10 mouse cellular contexts compared by ENCODE assay signal in the genomic region with DNA sequence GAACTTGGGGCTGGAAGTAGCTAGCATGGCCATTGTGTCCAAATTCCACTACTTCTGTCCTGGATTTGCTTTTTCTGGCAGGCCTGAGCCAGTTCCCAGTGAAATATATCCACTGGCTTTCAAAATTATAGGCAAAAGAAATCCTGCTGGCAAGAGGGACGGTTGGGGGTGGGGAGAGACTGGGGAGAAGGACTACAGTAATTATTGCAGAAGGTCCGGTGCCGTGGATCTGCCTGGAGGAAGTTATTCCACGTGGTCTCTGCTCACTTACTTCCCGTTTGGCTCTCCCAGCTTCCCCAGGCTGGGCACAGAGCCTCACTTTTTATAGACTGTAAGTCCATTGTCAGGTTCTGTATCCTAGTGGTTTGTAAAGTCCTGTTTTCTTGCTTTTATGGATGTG.
A peak's percentile ranks its signal among the peaks of the same experiment; 100 is the strongest.
DNase-seq lines count a peak whose midpoint lies in the region; ATAC-seq lines count a peak whose summit lies in the region.
"Had no signal": no experiment of that assay in that cellular context is flagged by ENCODE, and none has a peak within 500 bp of the region (broad histone marks: within the 10 kb centered on the region; RNA-seq: fewer than 3 reads in every experiment).

No protein-coding gene starts in this region.

- 0 out of 2 replicates have a peak overlapping the region, but pooled peaks have one; percentile 4 for H3K27ac ChIP-seq in embryonic facial prominence, embryonic 14.5 days (replicated peaks; ENCODE audit: low read depth, low read length)
- no peak overlapping the region for H3K27ac ChIP-seq in embryonic facial prominence, embryonic 10.5 days (replicated peaks)
- H3K27ac ChIP-seq in embryonic facial prominence, embryonic 15.5 days (replicated peaks) = 0 out of 2 replicates have a peak overlapping the region, but pooled peaks have one; percentile 45
- H3K27ac ChIP-seq in kidney, embryonic 15.5 days = no peak overlapping the region
- H3K27ac ChIP-seq in hindbrain, embryonic 11.5 days (ENCODE audit: low read depth, low read length) = no peak overlapping the region
- H3K27ac ChIP-seq: forebrain, embryonic 13.5 days had no signal

- no peak overlapping the region for H3K4me3 ChIP-seq in embryonic facial prominence, embryonic 14.5 days (ENCODE audit: low read depth, low read length)
- no peak overlapping the region for H3K4me3 ChIP-seq in embryonic facial prominence, embryonic 10.5 days
- no peak overlapping the region for H3K4me3 ChIP-seq in embryonic facial prominence, embryonic 15.5 days (replicated peaks)
- no peak overlapping the region for H3K4me3 ChIP-seq in kidney, embryonic 15.5 days (replicated peaks)
- no peak overlapping the region for H3K4me3 ChIP-seq in hindbrain, embryonic 11.5 days (ENCODE audit: low read depth, low read length)
- H3K4me3 ChIP-seq: forebrain, embryonic 13.5 days had no signal

- no peaks in the 10 kb centered on the region for H3K36me3 ChIP-seq in embryonic facial prominence, embryonic 14.5 days (ENCODE audit: control insufficient read depth, insufficient read depth, low read length)
- no peaks in the 10 kb centered on the region for H3K36me3 ChIP-seq in embryonic facial prominence, embryonic 10.5 days (replicated peaks)
- H3K36me3 ChIP-seq in embryonic facial prominence, embryonic 15.5 days = no peaks in the 10 kb centered on the region
- H3K36me3 ChIP-seq in kidney, embryonic 15.5 days = no peaks in the 10 kb centered on the region
- H3K36me3 ChIP-seq in hindbrain, embryonic 11.5 days (ENCODE audit: control insufficient read depth, insufficient read depth, low read length) = no peaks in the 10 kb centered on the region

- no peaks in the 10 kb centered on the region for H3K9me3 ChIP-seq in embryonic facial prominence, embryonic 14.5 days (ENCODE audit: control insufficient read depth, low read length)
- no peaks in the 10 kb centered on the region for H3K9me3 ChIP-seq in embryonic facial prominence, embryonic 10.5 days
- H3K9me3 ChIP-seq in embryonic facial prominence, embryonic 15.5 days (replicated peaks) = no peaks in the 10 kb centered on the region
- no peaks in the 10 kb centered on the region for H3K9me3 ChIP-seq in kidney, embryonic 15.5 days (replicated peaks)
- no peaks in the 10 kb centered on the region for H3K9me3 ChIP-seq in hindbrain, embryonic 11.5 days (ENCODE audit: control insufficient read depth, low read length)
- H3K9me3 ChIP-seq: forebrain, embryonic 13.5 days had no signal

- H3K4me1 ChIP-seq in embryonic facial prominence, embryonic 14.5 days (ENCODE audit: control insufficient read depth, insufficient read depth, low read length) = 0 out of 2 replicates have a peak, but pooled peaks cover 15% of the 10 kb centered on the region
- H3K4me1 ChIP-seq in embryonic facial prominence, embryonic 10.5 days = peaks cover 40% of the 10 kb centered on the region
- peaks cover 42% of the 10 kb centered on the region for H3K4me1 ChIP-seq in embryonic facial prominence, embryonic 15.5 days
- H3K4me1 ChIP-seq in kidney, embryonic 15.5 days = peaks cover 37% of the 10 kb centered on the region
- peaks cover 6% of the 10 kb centered on the region for H3K4me1 ChIP-seq in hindbrain, embryonic 11.5 days (replicated peaks; ENCODE audit: control insufficient read depth, insufficient read depth, low read length)

- ATAC-seq in embryonic facial prominence, embryonic 14.5 days (ENCODE audit: low read depth) = 0 out of 2 replicates have a peak, but pooled peaks have one; percentile 48
- no peak for ATAC-seq in embryonic facial prominence, embryonic 15.5 days (ENCODE audit: insufficient number of reproducible peaks, low FRiP score, low TSS enrichment, low read depth)
- 0 out of 2 replicates have a peak, but pooled peaks have one; percentile 34 for ATAC-seq in kidney, embryonic 15.5 days (replicated peaks; ENCODE audit: low FRiP score)
- ATAC-seq in megakaryocyte progenitor cell, adult 5-6 weeks (replicated peaks; ENCODE audit: poor library complexity) = peak; percentile 46
- no peak for ATAC-seq in megakaryocyte, adult 5-6 weeks (ENCODE audit: poor library complexity, severe bottlenecking)
- ATAC-seq in hindbrain, embryonic 11.5 days (ENCODE audit: low FRiP score) = no peak
- ATAC-seq: forebrain, embryonic 13.5 days had no signal

- WGBS in embryonic facial prominence, embryonic 14.5 days = 28% methylated on average over 5 of the region's 5 CpGs
- 74% methylated on average over 5 of the region's 5 CpGs for WGBS in embryonic facial prominence, embryonic 10.5 days
- 49% methylated on average over 5 of the region's 5 CpGs for WGBS in embryonic facial prominence, embryonic 15.5 days
- 44% methylated on average over 5 of the region's 5 CpGs for WGBS in kidney, embryonic 15.5 days
- 81% methylated on average over 5 of the region's 5 CpGs for WGBS in hindbrain, embryonic 11.5 days

- H3K4me2 ChIP-seq in embryonic facial prominence, embryonic 14.5 days (ENCODE audit: low read depth, low read length) = no peak overlapping the region
- no peak overlapping the region for H3K4me2 ChIP-seq in embryonic facial prominence, embryonic 15.5 days (replicated peaks)
- H3K4me2 ChIP-seq in kidney, embryonic 15.5 days = no peak overlapping the region
- no peak overlapping the region for H3K4me2 ChIP-seq in hindbrain, embryonic 11.5 days (replicated peaks; ENCODE audit: low read depth, low read length)
- H3K4me2 ChIP-seq: forebrain, embryonic 13.5 days had no signal

- no peaks in the 10 kb centered on the region for H3K27me3 ChIP-seq in embryonic facial prominence, embryonic 14.5 days (replicated peaks; ENCODE audit: control insufficient read depth, insufficient read depth, low read length)
- no peaks in the 10 kb centered on the region for H3K27me3 ChIP-seq in embryonic facial prominence, embryonic 10.5 days (replicated peaks; ENCODE audit: low read depth, poor library complexity, severe bottlenecking)
- H3K27me3 ChIP-seq in embryonic facial prominence, embryonic 15.5 days = no peaks in the 10 kb centered on the region
- H3K27me3 ChIP-seq in kidney, embryonic 15.5 days = peaks cover 4% of the 10 kb centered on the region; the same call in 1 of the 2 replicates
- no peaks in the 10 kb centered on the region for H3K27me3 ChIP-seq in hindbrain, embryonic 11.5 days (ENCODE audit: control insufficient read depth, insufficient read depth, low read length)

- DNase-seq in embryonic facial prominence, embryonic 14.5 days (ENCODE audit: low spot score) = peak; percentile 76
- DNase-seq in embryonic facial prominence, embryonic 10.5 days (ENCODE audit: low spot score) = no peak
- DNase-seq in layer of hippocampus, postnatal 25 days (ENCODE audit: extremely low spot score in 1 of 2, low spot score in 1 of 2) = no peak
- DNase-seq in hindbrain, embryonic 11.5 days (ENCODE audit: low spot score) = no peak
- DNase-seq: cerebellum, adult 11 months had no signal

- no peak overlapping the region for H3K9ac ChIP-seq in embryonic facial prominence, embryonic 14.5 days (ENCODE audit: low read depth, low read length)
- no peak overlapping the region for H3K9ac ChIP-seq in embryonic facial prominence, embryonic 15.5 days
- H3K9ac ChIP-seq in kidney, embryonic 15.5 days = no peak overlapping the region
- H3K9ac ChIP-seq in hindbrain, embryonic 11.5 days (ENCODE audit: low read depth, low read length) = no peak overlapping the region
- H3K9ac ChIP-seq: forebrain, embryonic 13.5 days had no signal

Comparison
In these comparisons a context has a peak if more than half of its experiments do, and no peak if none do; other contexts are left out.
1. ATAC-seq: peak in embryonic facial prominence, embryonic 14.5 days (single experiment), kidney, embryonic 15.5 days (single experiment) and megakaryocyte progenitor cell, adult 5-6 weeks (single experiment); none in embryonic facial prominence, embryonic 15.5 days (single experiment), megakaryocyte, adult 5-6 weeks (single experiment) and hindbrain, embryonic 11.5 days (single experiment).
2. H3K27ac ChIP-seq: peak in embryonic facial prominence, embryonic 14.5 days (single experiment) and embryonic facial prominence, embryonic 15.5 days (single experiment); none in embryonic facial prominence, embryonic 10.5 days (single experiment), kidney, embryonic 15.5 days (single experiment) and hindbrain, embryonic 11.5 days (single experiment).